8 mouse cellular contexts compared by ENCODE assay signal in genomic region chr14:50807487-50808072, GRCm38 (mm10). TPM values are rescaled to one million over a fixed set of nuclear protein-coding genes. Genes with fewer than 3 reads are reported as not detected.
DNase-seq lines count a peak whose midpoint lies in the region; ATAC-seq and TF ChIP-seq lines count a peak whose summit lies in the region.

Gene Ccnb1ip1, minus strand, starts transcription at chr14:50807732.
Gene Parp2, plus strand, starts transcription at chr14:50807841.

- H3K4me1 ChIP-seq in ES-Bruce4 (ENCODE audit: control insufficient read depth, insufficient read depth, low read length) = no peaks in the 10 kb centered on the region
- peaks cover 7% of the 10 kb centered on the region; the same call in 1 of the 2 replicates for H3K4me1 ChIP-seq in forebrain, embryonic 13.5 days
- peaks cover 7% of the 10 kb centered on the region; the same call in 1 of the 2 replicates for H3K4me1 ChIP-seq in liver, postnatal 0 days (ENCODE audit: insufficient read depth)
- H3K4me1 ChIP-seq in neural tube, embryonic 14.5 days (ENCODE audit: control insufficient read depth, insufficient read depth, low read length) = peaks cover 3% of the 10 kb centered on the region; the same call in 1 of the 2 replicates

- DNase-seq in heart, postnatal 10 days = peak; percentile 99
- peak; percentile 89 for DNase-seq in large intestine, adult 2 months (ENCODE audit: low read depth, low spot score)
- DNase-seq in liver, postnatal 0 days = peak; percentile 97
- DNase-seq in testis, postnatal 10 days (ENCODE audit: low spot score) = peak; percentile 94

- intact Hi-C loops in heart, postnatal 10 days (cut with DNase I) = loop anchor here (2.0 to 10.0 kb wide), 4 partner anchors 60 to 281 kb away; partner anchors contain the start of genes Apex1 and Osgep

- H3K36me3 ChIP-seq in ES-Bruce4 (ENCODE audit: control insufficient read depth, insufficient read depth, low read length, poor library complexity, severe bottlenecking) = peaks cover 11% of the 10 kb centered on the region
- H3K36me3 ChIP-seq in forebrain, embryonic 13.5 days (ENCODE audit: poor library complexity, severe bottlenecking) = peaks cover 18% of the 10 kb centered on the region
- H3K36me3 ChIP-seq in liver, postnatal 0 days (replicated peaks; ENCODE audit: insufficient read depth, low read length) = peaks cover 20% of the 10 kb centered on the region
- H3K36me3 ChIP-seq in neural tube, embryonic 14.5 days (ENCODE audit: control insufficient read depth, insufficient read depth, low read length) = 0 out of 2 replicates have a peak, but pooled peaks cover 4% of the 10 kb centered on the region

- H3K9ac ChIP-seq in ES-Bruce4 (ENCODE audit: low read depth, poor library complexity, severe bottlenecking) = peak within 1 kb of the TSS; percentile 85
- H3K9ac ChIP-seq in forebrain, embryonic 13.5 days = peak within 1 kb of the TSS; percentile 76
- peak within 1 kb of the TSS; percentile 83 for H3K9ac ChIP-seq in liver, postnatal 0 days (replicated peaks)
- peak within 1 kb of the TSS; percentile 76 for H3K9ac ChIP-seq in neural tube, embryonic 14.5 days (replicated peaks; ENCODE audit: low read depth, low read length)

- under 1% methylated on average over 42 of the region's 42 CpGs for WGBS in forebrain, embryonic 13.5 days
- under 1% methylated on average over 42 of the region's 42 CpGs for WGBS in large intestine, adult 2 months
- under 1% methylated on average over 42 of the region's 42 CpGs for WGBS in liver, postnatal 0 days (ENCODE audit: insufficient replicate concordance)
- WGBS in neural tube, embryonic 14.5 days = under 1% methylated on average over 42 of the region's 42 CpGs

- no peaks in the 10 kb centered on the region for H3K9me3 ChIP-seq in ES-Bruce4 (replicated peaks; ENCODE audit: control insufficient read depth, insufficient read depth, low read length, poor library complexity, severe bottlenecking)
- H3K9me3 ChIP-seq in forebrain, embryonic 13.5 days (replicated peaks) = no peaks in the 10 kb centered on the region
- no peaks in the 10 kb centered on the region for H3K9me3 ChIP-seq in liver, postnatal 0 days (ENCODE audit: low read length)
- H3K9me3 ChIP-seq in neural tube, embryonic 14.5 days (ENCODE audit: control insufficient read depth, low read length) = no peaks in the 10 kb centered on the region

- H3K27ac ChIP-seq in ES-Bruce4 (ENCODE audit: insufficient read depth, low read length) = no peak within 1 kb of the TSS
- peak within 1 kb of the TSS; percentile 92 for H3K27ac ChIP-seq in forebrain, embryonic 13.5 days
- H3K27ac ChIP-seq in liver, postnatal 0 days (ENCODE audit: low read depth) = peak within 1 kb of the TSS; percentile 96
- peak within 1 kb of the TSS; percentile 88 for H3K27ac ChIP-seq in neural tube, embryonic 14.5 days (ENCODE audit: low read depth, low read length)

- peak; percentile 76 for TF ChIP-seq POLR2A in ES-Bruce4 (IDR thresholded peaks at IDR 0.05; ENCODE audit: insufficient read depth, low read length)

- no peaks in the 10 kb centered on the region; the same call in 1 of the 2 replicates for H3K27me3 ChIP-seq in ES-Bruce4 (ENCODE audit: control insufficient read depth, insufficient read depth, low read length, poor library complexity, severe bottlenecking)
- no peaks in the 10 kb centered on the region for H3K27me3 ChIP-seq in forebrain, embryonic 13.5 days
- H3K27me3 ChIP-seq in liver, postnatal 0 days (ENCODE audit: insufficient read depth, low read length) = no peaks in the 10 kb centered on the region
- no peaks in the 10 kb centered on the region for H3K27me3 ChIP-seq in neural tube, embryonic 14.5 days (ENCODE audit: control insufficient read depth, insufficient read depth, low read length)

- peak within 1 kb of the TSS; percentile 88 for H3K4me3 ChIP-seq in ES-Bruce4 (ENCODE audit: low read depth, low read length)
- H3K4me3 ChIP-seq in forebrain, embryonic 13.5 days = peak within 1 kb of the TSS; percentile 54
- H3K4me3 ChIP-seq in liver, postnatal 0 days (ENCODE audit: low read depth, low read length) = peak within 1 kb of the TSS; percentile 76
- H3K4me3 ChIP-seq in neural tube, embryonic 14.5 days (ENCODE audit: low read depth, low read length) = peak within 1 kb of the TSS; percentile 54

- ATAC-seq in cerebellum, adult (ENCODE audit: insufficient number of reproducible peaks, low FRiP score, low TSS enrichment) = peak; percentile 99
- peak; percentile 98 for ATAC-seq in forebrain, embryonic 13.5 days
- ATAC-seq in liver, postnatal 0 days = peak; percentile 97
- peak; percentile 97 for ATAC-seq in neural tube, embryonic 14.5 days (ENCODE audit: low read depth)

- peak within 1 kb of the TSS; percentile 64 for H3K4me2 ChIP-seq in forebrain, embryonic 13.5 days
- peak within 1 kb of the TSS; percentile 71 for H3K4me2 ChIP-seq in liver, postnatal 0 days (ENCODE audit: low read depth, low read length)
- peak within 1 kb of the TSS; percentile 61 for H3K4me2 ChIP-seq in neural tube, embryonic 14.5 days (ENCODE audit: low read depth, low read length)

- TF ChIP-seq EP300 in ES-Bruce4 (IDR thresholded peaks at IDR 0.05; ENCODE audit: insufficient read depth, low read depth, low read length) = peak; percentile 53; the same call in 1 of the 2 replicates
- TF ChIP-seq EP300 in liver, postnatal 0 days (IDR thresholded peaks at IDR 0.05; ENCODE audit: low read depth) = peak; percentile 84

- no peak for TF ChIP-seq CTCF in ES-Bruce4 (IDR thresholded peaks at IDR 0.05; ENCODE audit: low read depth, low read length)
- no peak for TF ChIP-seq CTCF in liver, postnatal 0 days (IDR thresholded peaks at IDR 0.05; ENCODE audit: low read depth)

RNA-seq across cellular contexts. Expression of gene Ccnb1ip1, which starts in this region (rescaled TPM):
- polyA plus RNA-seq in ES-Bruce4 (2011; ENCODE audit: insufficient read depth, insufficient read length, low read depth, missing spikeins) = 0.44 TPM in 1 of 2 replicates, not detected in the other
- not detected in 2 replicates for polyA plus RNA-seq in forebrain, embryonic 13.5 days (2015; fragmentation: Nextera tagmentation; extraction: Ambion mirVana)
- not detected for total RNA-seq in heart, postnatal 10 days (2021)
- polyA plus RNA-seq in large intestine, adult 2 months (2012; rRNA removed) = not detected in 2 replicates
- polyA plus RNA-seq in liver, postnatal 0 days (2015; fragmentation: Nextera tagmentation; extraction: Ambion mirVana) = not detected in 2 replicates
- not detected in 2 replicates for polyA plus RNA-seq in neural tube, embryonic 14.5 days (2014; fragmentation: Nextera tagmentation; extraction: Ambion mirVana)

RNA-seq across cellular contexts. Expression of gene Parp2, which starts in this region (rescaled TPM):
- 86.5 and 91.5 TPM in 2 replicates for polyA plus RNA-seq in ES-Bruce4 (2011; ENCODE audit: insufficient read depth, insufficient read length, low read depth, missing spikeins)
- 65.0 and 67.2 TPM in 2 replicates for polyA plus RNA-seq in forebrain, embryonic 13.5 days (2015; fragmentation: Nextera tagmentation; extraction: Ambion mirVana)
- 10 to 100 TPM; 18.7 to 20.0 TPM for total RNA-seq in heart, postnatal 10 days (2021)
- 16.3 and 23.8 TPM in 2 replicates for polyA plus RNA-seq in large intestine, adult 2 months (2012; rRNA removed)
- 19.1 and 22.5 TPM in 2 replicates for polyA plus RNA-seq in liver, postnatal 0 days (2015; fragmentation: Nextera tagmentation; extraction: Ambion mirVana)
- polyA plus RNA-seq in neural tube, embryonic 14.5 days (2014; fragmentation: Nextera tagmentation; extraction: Ambion mirVana) = 43.7 and 51.5 TPM in 2 replicates
